Comparison of ENCODE assay signal across 9 mouse cellular contexts in the genomic region with DNA sequence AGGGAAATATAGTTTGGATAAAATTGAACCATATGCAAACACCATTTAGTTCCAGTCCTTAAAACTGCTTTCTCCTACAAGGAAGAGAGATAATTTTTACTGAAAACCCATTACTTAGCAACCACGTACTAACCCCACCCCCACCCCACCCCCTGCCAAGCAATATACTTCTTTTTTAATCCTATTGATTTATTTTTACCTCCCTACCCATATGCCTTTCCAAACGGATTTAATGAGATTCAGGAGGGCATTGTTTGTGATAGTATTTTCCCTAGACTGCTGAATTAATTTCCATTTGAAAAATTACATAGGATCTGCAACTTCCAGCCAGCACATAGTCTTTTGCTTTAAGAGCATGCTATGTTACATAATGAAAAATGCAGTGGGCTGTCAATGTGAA. TPM values are rescaled to one million over a fixed set of nuclear protein-coding genes. Genes with fewer than 3 reads are reported as not detected.
DNase-seq lines count a peak whose midpoint lies in the region; ATAC-seq lines count a peak whose summit lies in the region.
"Had no signal": no experiment of that assay in that cellular context is flagged by ENCODE, and none has a peak within 500 bp of the region (broad histone marks: within the 10 kb centered on the region; RNA-seq: fewer than 3 reads in every experiment).

No protein-coding gene starts in this region.

- peaks cover 6% of the 10 kb centered on the region for H3K4me1 ChIP-seq in lung, embryonic 15.5 days
- peaks cover 10% of the 10 kb centered on the region for H3K4me1 ChIP-seq in limb, embryonic 12.5 days (replicated peaks)
- H3K4me1 ChIP-seq in stomach, embryonic 15.5 days = no peaks in the 10 kb centered on the region
- no peaks in the 10 kb centered on the region for H3K4me1 ChIP-seq in liver, embryonic 11.5 days (replicated peaks; ENCODE audit: control insufficient read depth, insufficient read depth, low read length)

- H3K4me3 ChIP-seq in lung, embryonic 15.5 days = no peak overlapping the region
- H3K4me3 ChIP-seq in limb, embryonic 12.5 days (replicated peaks) = no peak overlapping the region
- H3K4me3 ChIP-seq in stomach, embryonic 15.5 days (replicated peaks) = no peak overlapping the region
- H3K4me3 ChIP-seq in liver, embryonic 11.5 days (ENCODE audit: low read depth, low read length) = no peak overlapping the region
- H3K4me3 ChIP-seq: limb, embryonic 15.5 days had no signal

- 2% methylated on average over 2 of the region's 2 CpGs for WGBS in lung, embryonic 15.5 days
- 0% methylated on average over 2 of the region's 2 CpGs for WGBS in limb, embryonic 12.5 days
- 5% methylated on average over 2 of the region's 2 CpGs for WGBS in stomach, embryonic 15.5 days
- 11% methylated on average over 2 of the region's 2 CpGs for WGBS in liver, embryonic 11.5 days

- no peak overlapping the region for H3K27ac ChIP-seq in lung, embryonic 15.5 days
- H3K27ac ChIP-seq in limb, embryonic 12.5 days = no peak overlapping the region
- H3K27ac ChIP-seq in stomach, embryonic 15.5 days = no peak overlapping the region
- no peak overlapping the region for H3K27ac ChIP-seq in liver, embryonic 11.5 days (ENCODE audit: low read depth, low read length)
- H3K27ac ChIP-seq: limb, embryonic 15.5 days had no signal

- H3K9me3 ChIP-seq in lung, embryonic 15.5 days = no peaks in the 10 kb centered on the region
- no peaks in the 10 kb centered on the region for H3K9me3 ChIP-seq in limb, embryonic 12.5 days
- H3K9me3 ChIP-seq in stomach, embryonic 15.5 days = no peaks in the 10 kb centered on the region
- H3K9me3 ChIP-seq in liver, embryonic 11.5 days (ENCODE audit: control insufficient read depth, low read length) = no peaks in the 10 kb centered on the region
- H3K9me3 ChIP-seq: limb, embryonic 15.5 days had no signal

- ATAC-seq in frontal cortex, adult (ENCODE audit: low TSS enrichment) = peak; percentile 21
- no peak for ATAC-seq in lung, embryonic 15.5 days (ENCODE audit: borderline replicate concordance, extremely low read depth, low FRiP score, low TSS enrichment)
- ATAC-seq in limb, embryonic 12.5 days (ENCODE audit: insufficient number of reproducible peaks, insufficient read depth, low FRiP score, low TSS enrichment, low read depth) = no peak
- no peak for ATAC-seq in stomach, embryonic 15.5 days (ENCODE audit: insufficient read depth, low FRiP score, low read depth)
- no peak for ATAC-seq in liver, embryonic 11.5 days (replicated peaks; ENCODE audit: low FRiP score)

- no peak overlapping the region for H3K9ac ChIP-seq in lung, embryonic 15.5 days
- no peak overlapping the region for H3K9ac ChIP-seq in limb, embryonic 12.5 days (replicated peaks)
- H3K9ac ChIP-seq in stomach, embryonic 15.5 days = no peak overlapping the region
- H3K9ac ChIP-seq in liver, embryonic 11.5 days (ENCODE audit: low read depth, low read length) = no peak overlapping the region
- H3K9ac ChIP-seq: limb, embryonic 15.5 days had no signal

- no peak for DNase-seq in frontal cortex, postnatal 10 days (ENCODE audit: low spot score in 2 of 2)
- DNase-seq in lung, postnatal 4 days = no peak
- no peak for DNase-seq in liver, embryonic 11.5 days (ENCODE audit: low spot score)
- DNase-seq in retina, postnatal 1 day = no peak

- peak overlapping the region; percentile 70 for H3K4me2 ChIP-seq in lung, embryonic 15.5 days
- peak overlapping the region; percentile 63 for H3K4me2 ChIP-seq in limb, embryonic 12.5 days
- peak overlapping the region; percentile 66; the same call in 1 of the 2 replicates for H3K4me2 ChIP-seq in stomach, embryonic 15.5 days
- H3K4me2 ChIP-seq in liver, embryonic 11.5 days = no peak overlapping the region

- H3K36me3 ChIP-seq in lung, embryonic 15.5 days = no peaks in the 10 kb centered on the region
- H3K36me3 ChIP-seq in limb, embryonic 12.5 days = no peaks in the 10 kb centered on the region
- H3K36me3 ChIP-seq in stomach, embryonic 15.5 days = no peaks in the 10 kb centered on the region
- no peaks in the 10 kb centered on the region for H3K36me3 ChIP-seq in liver, embryonic 11.5 days (ENCODE audit: control insufficient read depth, insufficient read depth, low read length)
- H3K36me3 ChIP-seq: limb, embryonic 15.5 days had no signal

- no peaks in the 10 kb centered on the region for H3K27me3 ChIP-seq in lung, embryonic 15.5 days
- H3K27me3 ChIP-seq in limb, embryonic 12.5 days = no peaks in the 10 kb centered on the region
- H3K27me3 ChIP-seq in stomach, embryonic 15.5 days (replicated peaks) = no peaks in the 10 kb centered on the region
- H3K27me3 ChIP-seq in liver, embryonic 11.5 days (replicated peaks; ENCODE audit: control insufficient read depth, insufficient read depth, low read length) = no peaks in the 10 kb centered on the region
- H3K27me3 ChIP-seq: limb, embryonic 15.5 days had no signal

RNA-seq across cellular contexts. Expression of gene Slc38a11, which starts 51.5 kb away (rescaled TPM):
- polyA plus RNA-seq in lung, embryonic 15.5 days (2015; fragmentation: Nextera tagmentation; extraction: Ambion mirVana) = 0.32 TPM in 1 of 2 replicates, not detected in the other
- 0.52 and 0.53 TPM in 2 replicates for polyA plus RNA-seq in limb, embryonic 12.5 days (2016; fragmentation: Nextera tagmentation; extraction: Ambion mirVana)
- polyA plus RNA-seq in stomach, embryonic 15.5 days (2015; fragmentation: Nextera tagmentation; extraction: Ambion mirVana) = 0.30 and 0.31 TPM in 2 replicates
- polyA plus RNA-seq in liver, embryonic 11.5 days (2014; fragmentation: Nextera tagmentation; extraction: Ambion mirVana) = 0.23 TPM in 1 of 2 replicates, not detected in the other
